In genomic region chr17:3273108-3274091, GRCm38 (mm10) we compare ENCODE assay signal across 8 mouse cellular contexts. TPM values are rescaled to one million over a fixed set of nuclear protein-coding genes. Genes with fewer than 3 reads are reported as not detected.
DNase-seq lines count a peak whose midpoint lies in the region; ATAC-seq and TF ChIP-seq lines count a peak whose summit lies in the region.

No protein-coding gene starts in this region.

- no peaks in the 10 kb centered on the region for H3K36me3 ChIP-seq in hindbrain, postnatal 0 days (ENCODE audit: insufficient read depth, low read length)

- no peaks in the 10 kb centered on the region for H3K27me3 ChIP-seq in hindbrain, postnatal 0 days (ENCODE audit: insufficient read depth, low read length)

- peak; percentile 86 for TF ChIP-seq CTCF in hindbrain, postnatal 0 days (IDR thresholded peaks at IDR 0.05; ENCODE audit: low read depth)
- TF ChIP-seq CTCF in left cerebral cortex, adult 2 months (IDR thresholded peaks at IDR 0.05), result peak; percentile 87

- no peak overlapping the region for H3K4me2 ChIP-seq in hindbrain, postnatal 0 days (ENCODE audit: low read depth, low read length)

- H3K4me3 ChIP-seq in hindbrain, postnatal 0 days (ENCODE audit: low read length), result no peak overlapping the region
- no peak overlapping the region for H3K4me3 ChIP-seq in left cerebral cortex, adult 2 months

- 50% methylated on average over 22 of the region's 22 CpGs for WGBS in hindbrain, postnatal 0 days

- no peak overlapping the region for H3K9ac ChIP-seq in hindbrain, postnatal 0 days (replicated peaks; ENCODE audit: low read length)

- H3K27ac ChIP-seq in hindbrain, postnatal 0 days, result no peak overlapping the region
- H3K27ac ChIP-seq in left cerebral cortex, adult 2 months, result no peak overlapping the region

- DNase-seq in gastrocnemius, adult 8-10 months (ENCODE audit: low spot score in 2 of 2), result peak; percentile 43 to 49
- peak; percentile 95 for DNase-seq in hindbrain, postnatal 0 days (ENCODE audit: low spot score)
- peak; percentile 76 to 86 for DNase-seq in left cerebral cortex, adult 2 months (ENCODE audit: extremely low spot score in 1 of 2, low spot score in 2 of 2)
- DNase-seq in right cerebral cortex, adult 2 months (ENCODE audit: low spot score in 2 of 2), result peak; percentile 90 to 92
- DNase-seq in urinary bladder, adult 2 months (ENCODE audit: low spot score), result peak; percentile 63

- H3K9me3 ChIP-seq in hindbrain, postnatal 0 days (ENCODE audit: low read length), result no peaks in the 10 kb centered on the region

- H3K4me1 ChIP-seq in hindbrain, postnatal 0 days (ENCODE audit: insufficient read depth, low read length), result no peaks in the 10 kb centered on the region

- ATAC-seq in activated CD4-positive, CD25-positive, alpha-beta regulatory T cell, adult 4 months, result peak; percentile 54
- peak; percentile 96 for ATAC-seq in common myeloid progenitor, adult 5-6 weeks (replicated peaks; ENCODE audit: low read depth, poor library complexity, severe bottlenecking)
- peak; percentile 83 for ATAC-seq in hindbrain, postnatal 0 days
- ATAC-seq in megakaryocyte, adult 5-6 weeks (ENCODE audit: poor library complexity, severe bottlenecking), result peak; percentile 93

- intact Hi-C loops in left cerebral cortex, adult 2 months (cut with DNase I), result loop anchor here (2.0 to 5.0 kb wide), 2 partner anchors 175 to 239 kb away; no protein-coding TSS in a partner anchor

RNA-seq across cellular contexts. Expression of gene Tiam2, which starts 53.0 kb away (rescaled TPM):
- 1 to 10 TPM; 1.0 to 1.7 TPM for polyA plus RNA-seq in activated CD4-positive, CD25-positive, alpha-beta regulatory T cell, adult 4 months (2017; shearing (Covaris generic))
- 3.5 and 4.6 TPM in 2 replicates for total RNA-seq in common myeloid progenitor, adult 5-6 weeks (2017)
- total RNA-seq in gastrocnemius, adult 8-10 months (2022), result 1 to 10 TPM; 2.3 to 4.1 (median 2.8) TPM
- total RNA-seq in hindbrain, postnatal 0 days (2014; rRNA removed), result 8.8 and 9.3 TPM in 2 replicates
- 2.8 and 3.1 TPM in 2 replicates for polyA plus RNA-seq in hindbrain, postnatal 0 days (2015; fragmentation: Nextera tagmentation; extraction: Ambion mirVana)
- total RNA-seq in left cerebral cortex, adult 2 months (2021), result 10 to 100 TPM; 80.1 to 82.9 TPM
- 23.7 and 24.5 TPM in 2 replicates for total RNA-seq in megakaryocyte, adult 5-6 weeks (2015)
- 37.3 and 42.3 TPM in 2 replicates for total RNA-seq in megakaryocyte, adult 5-6 weeks (2017)
- polyA plus RNA-seq in urinary bladder, adult 2 months (2012; rRNA removed), result 7.2 and 7.4 TPM in 2 replicates
